Mouse (Mus musculus) lung, postnatal 14 days (tissue): ENCODE data around the gene Tecpr2.

ENCODE experiments used
- DNase-seq: peaks from one replicate; pipeline ENCODE4 v3.0.0; 2021

Tecpr2 gene

DNA sequence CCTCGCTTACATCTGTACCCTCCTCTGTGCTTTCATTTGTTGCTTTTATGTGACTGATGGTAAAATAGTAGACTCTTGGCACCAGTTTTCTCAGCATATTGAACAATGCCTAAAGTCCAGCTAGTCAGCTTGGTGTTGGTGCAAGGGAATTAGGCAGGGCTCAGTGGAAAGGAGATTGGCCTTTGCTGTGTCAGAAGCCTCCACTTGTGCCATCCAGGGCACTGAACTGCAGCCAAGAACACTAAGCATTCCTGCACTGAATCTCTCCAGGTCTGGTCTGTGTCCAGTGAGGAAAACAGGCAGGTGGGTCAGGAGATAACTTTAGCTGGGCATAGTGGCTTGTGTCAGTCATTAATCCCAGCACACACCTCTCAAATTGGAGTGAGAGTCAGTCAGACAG lies 60.3 kb downstream of the Tecpr2 start:
- no peak for DNase-seq

GRCm38 (mm10) chr12:110950151-110950550 lies 61.1 kb downstream of the Tecpr2 start:
- DNase-seq: no peak

- no peak for DNase-seq
Measured at GRCm38 (mm10) chr12:110951236-110951635, 62.2 kb downstream of the Tecpr2 start.

GRCm38 (mm10) chr12:110952628-110953385 lies 63.7 kb downstream of the Tecpr2 start:
- DNase-seq: no peak

GRCm38 (mm10) chr12:110953443-110953842 lies 64.4 kb downstream of the Tecpr2 start:
- no peak for DNase-seq

DNA sequence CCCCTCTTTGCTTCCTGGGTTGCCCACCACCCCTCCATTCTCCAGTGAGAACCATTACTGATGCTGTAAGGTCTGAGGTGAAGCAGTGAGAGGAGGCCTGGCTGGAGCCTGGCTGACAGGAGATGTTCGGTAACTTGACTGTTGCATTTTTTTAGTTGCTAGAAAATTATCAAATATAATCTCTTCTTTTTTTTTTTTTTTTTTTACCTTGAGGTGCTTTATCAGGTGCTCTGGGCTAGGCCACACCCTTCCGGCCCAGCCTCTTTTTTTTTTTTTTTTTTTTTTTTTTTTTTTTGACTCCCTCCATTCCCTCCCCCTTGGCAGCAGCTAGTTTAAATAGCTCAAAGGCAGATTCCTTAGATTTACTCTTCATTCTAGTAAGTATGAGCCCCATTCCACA lies 64.8 kb downstream of the Tecpr2 start:
- no peak for DNase-seq

DNA sequence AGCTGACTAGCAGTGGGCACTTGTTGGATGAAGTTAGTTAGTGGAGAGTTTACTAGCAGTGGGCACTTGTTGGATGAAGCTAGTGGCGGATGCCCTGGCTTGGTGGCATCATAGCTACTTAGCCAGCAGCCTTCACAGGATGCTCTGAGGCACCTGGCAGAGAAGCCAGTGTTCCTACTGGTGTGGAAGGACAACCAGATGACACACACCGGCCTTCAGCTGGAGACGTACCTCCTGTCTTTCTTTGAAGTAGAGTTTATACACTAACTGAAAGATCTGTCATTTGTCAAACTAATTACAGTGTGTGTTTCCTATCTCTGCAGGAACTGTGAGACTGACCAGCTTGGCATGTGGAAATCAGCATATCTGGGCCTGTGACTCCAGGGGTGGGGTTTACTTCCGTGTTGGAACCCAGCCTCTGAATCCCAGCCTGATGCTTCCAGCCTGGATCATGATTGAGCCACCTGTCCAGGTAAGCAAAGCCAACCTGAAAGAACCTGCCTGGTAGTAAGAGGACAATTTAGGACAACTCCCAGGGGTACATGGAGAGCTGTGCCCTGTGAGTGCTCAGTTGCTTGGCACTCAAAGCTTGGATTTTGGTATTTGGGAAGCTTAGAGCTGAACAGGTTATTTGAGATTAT lies 65.4 kb downstream of the Tecpr2 start:
- DNase-seq: no peak

GRCm38 (mm10) chr12:110961973-110962372 lies 72.9 kb downstream of the Tecpr2 start:
- no peak for DNase-seq

DNA sequence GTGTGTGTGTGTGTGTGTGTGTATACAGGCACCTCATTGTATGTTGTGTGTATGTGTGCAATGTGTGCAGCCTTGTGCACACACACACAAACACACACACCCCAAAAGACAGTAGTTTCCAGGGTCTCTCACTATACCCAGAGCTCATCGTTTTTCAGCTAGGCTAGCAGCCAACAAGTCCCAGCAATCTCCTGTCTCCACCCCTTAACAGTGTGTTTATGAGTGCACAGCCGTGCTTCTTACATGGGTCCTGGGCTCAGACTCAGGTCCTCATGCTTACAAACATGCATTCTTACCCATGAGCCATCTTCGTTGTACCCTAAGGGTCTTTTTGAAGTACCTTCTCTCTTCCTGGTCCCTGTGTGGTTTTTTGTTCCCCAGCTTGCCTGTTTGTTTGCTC lies 76.4 kb downstream of the Tecpr2 start:
- DNase-seq: no peak

- no peak for DNase-seq
Measured at GRCm38 (mm10) chr12:110966079-110966478, 77.0 kb downstream of the Tecpr2 start.

DNA sequence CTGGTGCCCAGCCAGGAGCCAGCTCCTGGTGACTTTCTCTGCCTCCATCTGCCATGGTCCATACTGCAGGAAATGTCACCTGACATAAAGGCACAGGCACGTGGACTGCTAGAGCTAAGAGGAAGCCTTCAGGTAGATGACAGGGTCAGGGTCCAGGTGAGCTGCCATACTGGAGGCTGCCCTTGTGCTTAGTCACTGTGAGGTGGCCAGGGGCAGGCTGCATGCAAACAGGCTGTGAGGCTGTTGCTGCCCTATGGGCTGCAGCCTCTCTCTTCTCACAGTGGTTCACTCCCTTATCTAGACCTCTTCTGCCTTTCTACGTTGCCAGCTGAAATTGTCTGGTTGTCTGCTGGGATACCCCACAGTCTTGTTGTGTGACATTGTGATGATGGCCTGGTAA lies 78.1 kb downstream of the Tecpr2 start:
- DNase-seq: no peak

DNA sequence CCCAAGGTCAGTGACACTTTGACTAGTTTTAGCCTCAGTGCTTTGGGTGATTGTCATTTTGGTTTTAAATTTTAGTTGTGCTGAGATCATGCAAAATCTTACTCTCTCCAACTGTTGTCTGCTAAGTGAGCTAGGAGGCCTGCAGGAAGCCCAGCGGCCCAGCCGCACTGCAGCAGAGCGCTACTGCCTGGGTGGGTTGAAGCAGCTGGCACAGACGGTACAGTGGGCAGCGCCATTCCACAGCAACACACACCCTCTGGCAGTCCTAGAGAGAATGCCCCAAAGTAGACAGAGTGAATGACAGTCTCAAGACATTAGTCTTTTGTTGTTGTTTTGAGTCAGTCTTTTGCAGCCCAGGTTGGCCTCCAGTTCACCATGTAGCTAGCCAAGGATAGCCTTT lies 81.3 kb downstream of the Tecpr2 start:
- DNase-seq: no peak

DNA sequence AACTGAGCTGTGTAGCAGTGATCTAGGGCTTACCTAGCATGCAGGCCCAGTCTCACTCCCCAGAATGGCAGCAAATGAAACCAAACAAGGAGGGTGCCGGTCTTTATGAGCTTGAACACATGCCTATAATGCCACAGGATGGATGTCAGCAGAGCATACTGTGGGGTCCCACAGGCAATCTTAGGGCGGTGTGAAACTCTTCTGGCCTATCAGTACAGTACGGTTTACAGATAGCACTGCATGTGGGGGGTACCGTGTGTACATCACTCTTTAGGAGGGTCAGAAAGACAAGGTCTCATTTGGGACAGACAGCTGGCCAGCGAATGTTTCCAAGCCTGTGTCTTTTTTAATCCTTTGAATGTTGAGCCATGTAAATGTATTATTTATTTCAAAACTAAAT lies 82.9 kb downstream of the Tecpr2 start:
- no peak for DNase-seq

- no peak for DNase-seq
Measured at GRCm38 (mm10) chr12:110973829-110974228, 84.8 kb downstream of the Tecpr2 start.

GRCm38 (mm10) chr12:110974295-110974694 lies 85.2 kb downstream of the Tecpr2 start:
- no peak for DNase-seq

- no peak for DNase-seq
Measured at GRCm38 (mm10) chr12:110974726-110975125, 85.7 kb downstream of the Tecpr2 start.

DNA sequence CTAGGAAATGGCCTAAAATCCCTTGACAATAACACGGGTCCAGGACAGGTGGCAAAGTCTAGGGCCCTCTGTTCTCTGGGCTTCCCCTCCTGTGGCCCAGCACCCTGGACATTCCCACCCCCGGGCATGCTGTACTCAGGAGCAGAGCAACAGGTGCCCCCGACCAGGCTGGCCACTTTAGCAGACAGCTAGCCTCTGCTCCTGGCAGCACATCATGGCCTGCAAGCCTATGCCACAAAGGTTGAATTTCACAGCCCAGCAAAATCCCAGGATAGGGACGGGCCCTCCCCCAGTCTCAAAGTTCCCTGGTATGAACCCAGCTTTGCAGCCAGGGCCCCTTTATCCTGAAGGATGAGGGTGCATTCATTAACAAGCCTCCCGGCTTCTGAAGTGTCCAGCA lies 86.3 kb downstream of the Tecpr2 start:
- no peak for DNase-seq

DNA sequence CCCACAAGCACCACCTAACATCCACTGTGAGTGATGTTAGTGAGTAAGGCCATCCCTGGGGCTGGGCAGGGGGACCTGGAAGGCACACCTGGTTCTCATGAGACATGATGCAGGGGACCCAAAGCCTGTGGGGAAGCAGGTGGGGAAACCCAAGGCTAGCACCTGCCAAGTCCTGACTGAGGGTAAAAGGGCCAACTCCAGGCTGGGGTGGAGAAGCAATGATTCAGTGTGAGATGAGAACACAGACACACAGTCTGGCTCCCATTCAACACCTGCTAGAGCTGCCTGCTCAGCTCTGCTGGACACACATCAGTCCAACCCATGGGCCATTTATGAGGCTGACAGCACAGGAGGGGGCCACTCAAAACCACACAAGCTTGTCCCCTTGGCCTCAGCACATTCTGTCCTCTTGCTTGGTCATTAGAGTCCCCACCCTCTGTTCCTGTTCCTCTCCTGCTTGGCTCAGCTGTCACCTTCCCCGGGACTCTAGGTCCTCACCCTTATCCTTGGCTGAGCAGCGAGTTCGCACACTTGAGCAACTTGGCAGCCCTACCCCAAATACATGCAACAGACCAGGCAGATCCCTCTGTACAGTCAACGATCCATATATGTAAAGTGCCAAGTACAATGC lies 86.9 kb downstream of the Tecpr2 start:
- no peak for DNase-seq

DNA sequence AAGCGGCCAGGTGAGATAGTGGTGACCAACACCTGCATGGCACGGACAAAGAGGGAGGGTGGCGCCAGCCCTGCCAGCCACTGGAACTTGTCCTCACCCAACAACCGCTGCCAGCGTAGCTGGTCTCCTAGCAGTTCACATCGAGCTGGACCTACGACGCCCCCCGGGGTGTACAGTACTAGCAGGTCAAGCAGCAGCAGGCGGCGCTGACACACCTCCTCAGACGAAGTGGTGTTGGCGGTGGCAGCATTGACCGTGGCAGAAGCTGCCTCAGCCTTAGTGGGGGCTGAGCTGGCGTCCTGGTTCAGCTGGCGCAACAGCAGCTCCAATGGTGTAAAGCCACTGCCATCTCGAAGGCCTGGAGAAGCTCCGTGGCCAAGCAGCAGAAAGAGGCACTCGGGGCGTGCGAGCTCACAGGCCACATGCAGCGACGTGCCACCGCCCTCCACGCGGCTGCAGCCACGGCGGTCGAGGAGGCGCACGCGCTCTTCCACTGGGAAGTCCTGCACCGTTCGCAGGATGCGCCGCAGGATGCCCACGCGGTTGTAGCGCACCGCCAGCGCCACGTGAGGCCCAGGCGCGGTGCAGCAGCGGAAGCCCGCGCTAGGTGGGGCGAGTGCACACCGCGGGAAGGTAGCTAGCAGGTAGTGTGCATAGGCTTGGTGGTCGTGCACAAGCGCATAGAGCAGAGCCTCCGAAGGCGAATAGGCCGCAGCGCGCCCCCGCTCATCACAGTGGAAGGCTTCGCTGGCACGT lies 87.7 kb downstream of the Tecpr2 start:
- no peak for DNase-seq

- DNase-seq: no peak
Measured at GRCm38 (mm10) chr12:110977345-110977733, 88.3 kb downstream of the Tecpr2 start.

DNA sequence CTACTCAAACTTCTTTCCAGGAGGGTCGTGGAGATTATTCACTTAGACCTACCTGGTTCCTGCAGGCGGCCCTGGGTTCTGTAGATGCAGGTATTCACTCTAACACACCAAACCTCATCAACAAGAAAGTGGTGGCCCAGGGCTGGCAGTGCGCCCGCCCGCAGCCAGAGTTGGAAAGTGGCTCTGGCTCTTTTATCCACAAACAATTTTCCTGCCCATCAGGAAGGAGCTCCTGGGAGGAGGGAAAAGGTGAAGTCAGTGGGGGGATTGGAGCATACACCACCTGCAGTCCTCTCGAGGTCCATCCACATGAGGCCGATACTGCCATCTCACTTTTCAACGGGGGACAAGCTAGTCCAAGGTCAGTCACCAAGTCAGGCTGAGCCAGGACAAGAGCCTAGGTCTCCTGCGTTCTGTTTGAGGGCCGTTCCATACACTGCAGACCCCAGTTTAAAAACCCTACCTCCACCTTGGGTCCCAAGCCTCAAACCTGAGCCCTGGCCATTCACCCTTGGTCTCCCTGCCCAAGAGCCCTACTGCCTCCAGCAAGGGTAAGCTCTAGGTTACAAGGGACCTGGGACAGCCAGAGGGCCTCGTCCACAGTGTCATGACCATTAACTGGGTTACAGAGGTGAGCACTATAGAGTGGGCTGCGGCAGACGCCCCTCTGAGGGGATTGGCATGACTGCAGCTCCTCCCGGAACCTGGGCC lies 89.0 kb downstream of the Tecpr2 start:
- no peak for DNase-seq

DNA sequence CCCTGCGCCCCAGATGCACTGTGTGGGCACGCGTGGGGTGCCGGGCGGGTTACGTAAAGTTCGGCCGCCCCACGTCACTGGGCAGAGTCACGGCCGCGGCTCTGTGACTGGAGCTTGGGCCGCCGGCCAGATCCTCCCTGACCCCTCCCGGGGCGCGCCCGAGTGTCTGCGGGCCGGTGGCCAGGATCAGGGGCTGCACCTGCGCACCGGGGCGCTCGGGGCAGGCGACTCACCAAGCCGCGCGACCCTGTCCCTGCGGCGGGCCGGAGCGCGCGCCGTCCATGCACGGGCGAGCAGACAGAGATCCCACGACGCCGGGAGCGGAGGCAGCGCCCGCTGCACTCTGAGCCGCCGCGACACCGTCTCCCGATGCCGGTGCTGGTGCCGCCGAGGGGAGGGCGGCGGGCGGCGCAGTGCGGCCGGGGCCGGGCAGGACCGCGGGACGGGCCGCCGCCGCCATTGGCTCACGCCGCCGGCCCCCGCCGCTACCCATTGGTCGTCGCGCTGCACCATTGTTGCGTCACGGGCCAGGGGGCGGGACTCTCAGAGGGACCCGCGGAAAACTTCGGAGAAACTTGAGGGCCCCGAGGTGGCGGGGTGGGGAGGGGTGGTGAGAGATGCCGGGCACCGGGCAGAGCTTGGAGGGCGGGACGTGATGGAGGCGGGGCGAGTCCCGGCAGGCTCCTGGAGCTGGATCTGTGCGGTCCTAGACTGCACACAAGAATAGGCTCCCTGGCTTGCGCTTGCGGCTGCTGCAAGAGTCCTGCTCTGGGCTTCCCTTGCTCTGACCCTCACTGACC lies 89.7 kb downstream of the Tecpr2 start, which contains the start of gene Ankrd9:
Gene Ankrd9, minus strand, starts transcription at position 434 of the 800 bp plus-strand sequence.
- peak; percentile 99 for DNase-seq
